Mouse (Mus musculus) intestine, embryonic 14.5 days (tissue): ENCODE data around the gene Ugt1a10. TPM values are rescaled to one million over a fixed set of nuclear protein-coding genes. Genes with fewer than 3 reads are reported as not detected.

Source experiments
- ATAC-seq: fragments of 200-750 bp; cut with Nextera tagmentation; replicated peaks from 2 replicates; pipeline ENCODE4 v1.8.0; 2017; ENCODE audit warnings: low read depth, moderate number of reproducible peaks, moderate TSS enrichment, moderate library complexity; ENCODE audit not compliant: low FRiP score, low TSS enrichment
- DNase-seq: peaks from one replicate; pipeline ENCODE4 v3.0.0-alpha.2; 2018; ENCODE audit warnings: low spot score
- H3K27ac ChIP-seq: fragments of 300-500 bp; sonication (generic); 2 replicates; pipeline ENCODE4 v1.5.1; 2014; ENCODE audit warnings: low read depth, mild to moderate bottlenecking, control low read depth
- H3K27me3 ChIP-seq: fragments of 300-500 bp; sonication (generic); replicated peaks from 2 replicates; pipeline ENCODE4 v1.6.1; 2014; ENCODE audit warnings: low read length, control low read depth; ENCODE audit not compliant: control insufficient read depth, insufficient read depth
- H3K36me3 ChIP-seq: fragments of 300-500 bp; sonication (generic); 2 replicates; pipeline ENCODE4 v1.6.1; 2014; ENCODE audit warnings: low read length, control low read depth; ENCODE audit not compliant: control insufficient read depth, insufficient read depth
- H3K4me1 ChIP-seq: fragments of 300-500 bp; sonication (generic); replicated peaks from 2 replicates; pipeline ENCODE4 v1.6.1; 2014; ENCODE audit warnings: low read length, control low read depth, mixed read lengths; ENCODE audit not compliant: control insufficient read depth, insufficient read depth
- H3K4me2 ChIP-seq: fragments of 300-500 bp; sonication (generic); 2 replicates; pipeline ENCODE4 v1.6.1; 2014; ENCODE audit warnings: low read length
- H3K4me3 ChIP-seq: fragments of 300-500 bp; sonication (generic); 2 replicates; pipeline ENCODE4 v1.5.1; 2014; ENCODE audit warnings: low read depth, low read length, control low read depth, mixed read lengths
- H3K9ac ChIP-seq: fragments of 300-500 bp; sonication (generic); 2 replicates; pipeline ENCODE4 v1.6.1; 2014; ENCODE audit warnings: mild to moderate bottlenecking, low read length
- H3K9me3 ChIP-seq: fragments of 300-500 bp; sonication (generic); 2 replicates; pipeline ENCODE4 v1.6.1; 2016; ENCODE audit warnings: low read length, control low read depth; ENCODE audit not compliant: control insufficient read depth
- WGBS: fragments of 180-500 bp; shearing (Covaris S2); extraction: QIAGEN DNeasy Blood & Tissue Kit; methylation state at CpG from one replicate; pipeline ENCODE4 v1.1.7; 2014; 5-methylcytosine and 5-hydroxymethylcytosine counted together
- polyA plus RNA-seq: library from polyadenylated mRNA; unstranded; fragments of >200 nt; fragmentation: Nextera tagmentation; extraction: Ambion mirVana; gene quantifications from 2 replicates; pipeline ENCODE4 v1.2.1, GENCODE M21; 2014

Gene Ugt1a10
- not detected in 2 replicates for polyA plus RNA-seq

- no peak within 1 kb of the TSS for H3K27ac ChIP-seq
Observed at GRCm38 (mm10) chr1:88055088-88055487, at the start of gene Ugt1a10. Ugt1a10 (plus strand) TSS chr1:88055388.

GRCm38 (mm10) chr1:88007692-88008210, 47.4 kb upstream of the Ugt1a10 start:
- 3% methylated on average over 5 of the region's 5 CpGs for WGBS
- Histone ChIP-seq H3K4me1 (peaks cover 4% of the 10 kb centered on the region; the same call in 1 of the 2 replicates), H3K9me3 (no peaks in the 10 kb centered on the region), H3K9ac (peak overlapping the region; percentile 83), H3K4me2 (peak overlapping the region; percentile 72), H3K27ac (peak overlapping the region; percentile 85), H3K27me3 (no peaks in the 10 kb centered on the region), H3K4me3 (peak overlapping the region; percentile 61), H3K36me3 (peaks cover 24% of the 10 kb centered on the region)
- ATAC-seq = peak; percentile 65
- DNase-seq = no peak

More at GRCm38 (mm10) chr1:88055088-88055487, at the start of gene Ugt1a10:
- Histone ChIP-seq H3K4me2 (no peak within 1 kb of the TSS), H3K27me3 (no peaks in the 10 kb centered on the region), H3K4me3 (no peak within 1 kb of the TSS), H3K4me1 (no peaks in the 10 kb centered on the region), H3K36me3 (no peaks in the 10 kb centered on the region), H3K9ac (no peak within 1 kb of the TSS), H3K9me3 (no peaks in the 10 kb centered on the region)
- WGBS = 76% methylated on average over 1 of the region's 1 CpGs
- ATAC-seq (no peak), DNase-seq (no peak)

GRCm38 (mm10) chr1:88008211-88008697, 46.9 kb upstream of the Ugt1a10 start, which contains the start of gene Usp40:
Usp40 (minus strand) TSS chr1:88008551.
- no peaks in the 10 kb centered on the region for H3K9me3 ChIP-seq
- WGBS = under 1% methylated on average over 45 of the region's 45 CpGs
- peak within 1 kb of the TSS; percentile 72 for H3K4me2 ChIP-seq
- no peaks in the 10 kb centered on the region for H3K27me3 ChIP-seq
- H3K36me3 ChIP-seq = peaks cover 19% of the 10 kb centered on the region
- peak within 1 kb of the TSS; percentile 85 for H3K27ac ChIP-seq
- DNase-seq (peak; percentile 93), ATAC-seq (peak; percentile 91)
- H3K4me3 ChIP-seq = peak within 1 kb of the TSS; percentile 61
- H3K4me1 ChIP-seq = peaks cover 4% of the 10 kb centered on the region; the same call in 1 of the 2 replicates
- H3K9ac ChIP-seq = peak within 1 kb of the TSS; percentile 83

- no peaks in the 10 kb centered on the region for H3K27me3 ChIP-seq
- H3K27ac ChIP-seq = no peak overlapping the region
- peaks cover 4% of the 10 kb centered on the region; the same call in 1 of the 2 replicates for H3K4me1 ChIP-seq
- 31% methylated on average over 4 of the region's 4 CpGs for WGBS
- DNase-seq (no peak), ATAC-seq (peak; percentile 28; the same call in 1 of the 2 replicates)
- H3K36me3 ChIP-seq = peaks cover 14% of the 10 kb centered on the region
- H3K4me3 ChIP-seq = peak overlapping the region; percentile 61
- no peaks in the 10 kb centered on the region for H3K9me3 ChIP-seq
- peak overlapping the region; percentile 72 for H3K4me2 ChIP-seq
- H3K9ac ChIP-seq = peak overlapping the region; percentile 83
Observed at GRCm38 (mm10) chr1:88008735-88009134, 46.5 kb upstream of the Ugt1a10 start.

- Histone ChIP-seq H3K4me2 (no peak overlapping the region), H3K4me1 (peaks cover 4% of the 10 kb centered on the region; the same call in 1 of the 2 replicates), H3K9ac (no peak overlapping the region), H3K27me3 (no peaks in the 10 kb centered on the region), H3K36me3 (peaks cover 6% of the 10 kb centered on the region), H3K9me3 (no peaks in the 10 kb centered on the region), H3K4me3 (no peak overlapping the region), H3K27ac (no peak overlapping the region)
- 81% methylated on average over 3 of the region's 3 CpGs for WGBS
- ATAC-seq (no peak), DNase-seq (no peak)
Observed at GRCm38 (mm10) chr1:88009521-88009920, 45.7 kb upstream of the Ugt1a10 start.

GRCm38 (mm10) chr1:88013726-88014125, 41.5 kb upstream of the Ugt1a10 start:
- no peak for ATAC-seq
- Histone ChIP-seq H3K4me1 (no peaks in the 10 kb centered on the region; the same call in 1 of the 2 replicates), H3K9ac (no peak overlapping the region)

GRCm38 (mm10) chr1:88014194-88014593, 41.0 kb upstream of the Ugt1a10 start:
- no peaks in the 10 kb centered on the region for H3K4me1 ChIP-seq
- WGBS = 94% methylated on average over 4 of the region's 4 CpGs
- no peak overlapping the region for H3K4me2 ChIP-seq
- no peak overlapping the region for H3K9ac ChIP-seq
- ATAC-seq = no peak
- H3K9me3 ChIP-seq = no peaks in the 10 kb centered on the region
- no peak for DNase-seq
- no peak overlapping the region for H3K27ac ChIP-seq
- no peaks in the 10 kb centered on the region for H3K27me3 ChIP-seq
- no peak overlapping the region for H3K4me3 ChIP-seq
- H3K36me3 ChIP-seq = no peaks in the 10 kb centered on the region

More at GRCm38 (mm10) chr1:88013726-88014125, 41.5 kb upstream of the Ugt1a10 start:
- no peak for DNase-seq
- Histone ChIP-seq H3K27me3 (no peaks in the 10 kb centered on the region), H3K27ac (no peak overlapping the region), H3K4me2 (no peak overlapping the region), H3K4me3 (no peak overlapping the region), H3K9me3 (no peaks in the 10 kb centered on the region), H3K36me3 (no peaks in the 10 kb centered on the region)
- WGBS = 72% methylated on average over 3 of the region's 3 CpGs

GRCm38 (mm10) chr1:88014671-88015070, 40.5 kb upstream of the Ugt1a10 start:
- Histone ChIP-seq H3K36me3 (no peaks in the 10 kb centered on the region), H3K27ac (no peak overlapping the region), H3K4me2 (no peak overlapping the region), H3K27me3 (no peaks in the 10 kb centered on the region), H3K4me3 (no peak overlapping the region), H3K9me3 (no peaks in the 10 kb centered on the region), H3K4me1 (no peaks in the 10 kb centered on the region), H3K9ac (no peak overlapping the region)
- DNase-seq (no peak), ATAC-seq (no peak)
- 93% methylated on average over 4 of the region's 4 CpGs for WGBS

- ATAC-seq = no peak
- H3K9me3 ChIP-seq = no peaks in the 10 kb centered on the region
- H3K27me3 ChIP-seq = no peaks in the 10 kb centered on the region
- H3K36me3 ChIP-seq = no peaks in the 10 kb centered on the region
- H3K27ac ChIP-seq = no peak overlapping the region
- DNase-seq = no peak
- H3K4me2 ChIP-seq = no peak overlapping the region
- no peak overlapping the region for H3K9ac ChIP-seq
- 89% methylated on average over 6 of the region's 6 CpGs for WGBS
- no peak overlapping the region for H3K4me3 ChIP-seq
- H3K4me1 ChIP-seq = no peaks in the 10 kb centered on the region
Observed at GRCm38 (mm10) chr1:88015371-88015770, 39.8 kb upstream of the Ugt1a10 start.
